Mouse (Mus musculus) small intestine, adult 2 months (tissue): ENCODE results near the gene Reln.

Source experiments
- CTCF ChIP-seq: fragments of 200-500 bp; IDR thresholded peaks from 2 replicates; pipeline ENCODE4 v1.5.1; 2012; ENCODE audit warnings: low read depth, mild to moderate bottlenecking, control low read depth, inconsistent platforms, low read length, moderate library complexity, mixed read lengths; ENCODE audit not compliant: insufficient replicate concordance, insufficient read length; ENCODE audit errors: extremely low read depth
- POLR2A ChIP-seq: fragments of 200-500 bp; IDR thresholded peaks from 2 replicates; pipeline ENCODE4 v1.6.1; 2012; ENCODE audit warnings: low read depth, mild to moderate bottlenecking, control low read depth, inconsistent platforms, low read length, moderate library complexity

DNA sequence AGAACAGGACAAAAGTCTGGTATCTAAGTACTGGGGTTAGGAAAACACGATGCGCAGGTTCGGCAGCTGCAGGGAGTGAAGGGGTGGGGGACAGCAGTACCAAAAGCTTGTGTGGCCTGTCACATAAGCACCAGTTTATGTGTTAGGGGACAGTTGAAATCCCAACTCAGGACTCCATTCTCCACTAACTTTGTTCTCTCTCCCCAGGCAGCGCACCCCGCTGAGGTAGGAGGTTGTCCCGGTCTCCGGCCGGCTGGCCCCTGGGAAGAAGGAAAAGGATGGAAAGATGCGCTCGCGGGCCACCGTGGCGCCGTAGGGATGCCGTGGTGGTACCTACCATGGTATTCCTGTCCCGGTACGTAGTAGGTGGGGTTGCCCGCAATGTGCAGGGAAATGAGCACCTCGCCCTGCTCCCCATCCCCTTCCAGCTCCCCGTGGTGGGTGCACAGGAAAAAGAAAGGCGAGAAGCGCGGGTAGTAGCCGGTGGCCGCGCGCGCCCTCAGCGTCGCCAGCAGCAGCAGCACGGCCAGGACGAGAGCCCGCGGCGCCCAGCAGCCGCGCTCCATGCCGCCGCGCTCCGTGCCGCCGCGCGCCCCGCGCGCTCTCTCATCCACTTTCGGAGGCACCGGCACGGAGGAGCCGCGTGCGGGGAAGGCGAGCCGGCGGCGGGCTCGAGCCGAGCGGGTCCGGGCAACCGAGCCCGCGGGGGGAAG, 503 bp downstream of the Reln start:
- TF ChIP-seq POLR2A = no peak
- no peak for TF ChIP-seq CTCF
